Mouse (Mus musculus) thymus, adult 18-20 months (tissue): ENCODE data around the gene Itpripl2.

Experiments used
- DNase-seq, 2 experiments: peaks; one replicate each; pipeline ENCODE4 v3.0.0; 2022; ENCODE audit warnings: mixed read lengths in 2 of 2

Itpripl2 gene

DNA sequence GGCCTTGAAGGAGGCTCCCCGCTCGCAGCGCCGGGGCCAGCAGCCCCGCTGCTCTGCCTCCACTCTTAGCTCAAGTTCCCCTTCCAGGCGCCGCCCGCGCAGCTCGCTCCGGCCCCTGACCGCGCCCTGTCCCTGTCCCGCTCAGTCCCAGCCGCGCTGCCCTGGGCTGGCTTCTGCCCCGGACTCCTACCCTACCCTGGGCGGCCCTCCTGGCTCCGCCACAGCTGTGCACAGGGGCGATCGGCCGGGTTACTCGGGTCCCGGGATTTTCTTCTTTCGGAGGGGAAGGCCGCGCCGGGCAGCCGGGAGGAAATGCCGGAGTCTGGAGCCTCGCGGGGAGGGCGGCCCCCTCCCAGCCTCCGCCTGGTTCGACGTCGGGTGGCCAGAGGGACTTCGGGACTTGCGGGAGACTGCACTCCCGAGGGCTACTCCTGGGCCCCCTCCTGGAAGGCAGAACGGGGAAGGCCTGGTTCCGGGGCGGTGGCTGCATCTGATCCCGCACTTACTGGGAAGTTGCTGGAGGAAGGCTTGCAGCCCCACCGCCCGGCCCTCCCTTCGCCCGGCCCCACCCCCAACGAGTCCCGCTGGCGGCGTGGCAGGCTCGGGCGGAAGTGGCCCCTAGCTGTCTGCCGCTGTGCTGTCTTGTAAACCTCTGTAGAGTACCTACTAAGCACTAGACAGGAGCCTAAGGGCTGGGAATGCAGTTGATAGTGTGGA, at the start of gene Itpripl2:
Gene Itpripl2, minus strand, starts transcription at position 545 of the 717 bp plus-strand sequence.
- DNase-seq, result peak; percentile 18 to 42

DNA sequence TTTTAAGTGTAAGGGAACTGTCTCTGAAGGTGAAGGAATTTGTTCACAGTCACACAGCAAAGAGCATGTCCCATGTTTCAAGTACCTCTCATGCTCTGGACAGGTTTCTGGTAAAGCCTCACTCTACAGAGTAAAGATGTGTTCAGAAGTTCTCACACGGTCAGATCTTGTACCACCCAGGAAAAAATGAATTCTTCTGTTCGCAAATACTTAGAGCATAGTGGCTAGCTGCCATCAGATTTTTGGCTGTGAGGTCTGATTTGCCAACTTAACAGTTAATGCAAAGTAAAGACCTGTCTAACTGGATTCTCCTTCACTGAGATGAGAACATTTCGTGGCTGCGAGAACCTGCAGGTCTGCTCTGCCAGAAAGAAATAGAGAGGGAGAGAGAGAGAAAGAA, 43.3 kb upstream of the Itpripl2 start:
- DNase-seq, result no peak

DNA sequence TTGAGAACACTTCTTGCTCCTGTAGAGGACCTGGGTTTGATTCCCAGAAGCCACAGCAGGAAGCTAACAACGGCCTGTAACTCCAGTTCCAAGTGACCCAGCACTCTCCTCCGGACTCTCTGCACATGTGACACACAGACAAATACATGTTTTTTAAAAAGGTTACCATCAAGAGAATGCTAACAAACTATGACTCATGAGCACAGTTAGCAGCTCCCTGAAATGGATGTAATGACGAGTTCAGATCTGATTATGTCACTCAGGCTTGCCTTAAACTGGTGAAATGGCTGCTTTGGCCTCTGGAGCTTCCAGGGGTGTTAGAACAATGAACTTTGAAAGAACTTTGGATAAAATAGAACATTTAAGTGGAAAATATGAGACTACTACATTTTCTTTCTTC, 42.6 kb upstream of the Itpripl2 start:
- DNase-seq, result no peak

DNA sequence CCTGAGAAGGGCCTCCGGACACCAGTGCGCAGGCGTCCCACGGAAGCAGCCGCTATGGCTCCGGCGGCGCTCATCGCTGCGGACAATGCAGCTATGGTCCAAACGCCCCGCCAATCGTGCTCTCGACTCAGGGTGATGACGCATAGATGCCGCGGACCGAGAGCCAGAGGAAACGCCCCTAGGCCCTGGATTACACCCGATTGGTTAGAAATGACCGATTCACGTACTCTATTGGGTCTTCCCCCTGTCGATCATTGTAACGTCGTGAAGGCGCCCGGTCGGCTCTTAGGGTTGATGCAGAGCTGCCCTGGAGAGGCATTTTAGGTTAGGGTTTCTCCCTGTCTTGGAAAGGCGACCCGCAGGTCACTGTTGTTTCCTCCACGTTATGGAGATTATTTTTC, 41.4 kb upstream of the Itpripl2 start, which contains the start of gene Coq7:
Gene Coq7, minus strand, starts transcription at position 179 of the 401 bp plus-strand sequence.
- peak; percentile 82 to 91 for DNase-seq

DNA sequence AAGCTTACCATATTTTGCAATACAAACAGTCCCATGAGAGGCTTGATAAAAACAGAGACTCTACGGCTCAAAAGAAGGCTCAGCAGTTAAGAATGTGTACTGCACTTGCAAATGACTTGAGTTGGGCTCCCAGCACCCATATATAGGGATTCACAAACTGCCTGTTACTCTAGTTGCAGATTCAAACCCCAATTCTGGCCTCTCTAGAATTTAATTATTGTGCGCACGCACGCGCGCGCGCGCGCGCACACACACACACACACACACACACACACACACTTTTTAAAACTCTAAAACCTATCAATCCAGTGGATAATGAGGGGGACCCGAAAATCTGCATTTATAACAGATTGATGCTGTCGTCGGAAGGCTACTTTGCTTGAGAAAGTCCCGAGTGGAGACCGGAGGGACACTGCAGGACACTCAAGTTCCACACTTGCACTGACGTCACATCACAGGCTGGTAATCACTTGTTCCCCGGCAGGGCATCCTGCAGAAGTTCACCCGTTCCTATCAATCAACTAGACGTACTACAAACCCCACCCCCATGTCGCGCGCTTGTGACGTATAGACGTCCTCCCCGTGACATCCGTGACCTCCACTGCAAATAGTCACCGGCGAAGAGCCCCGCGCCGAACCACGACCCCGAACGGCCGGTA, 40.9 kb upstream of the Itpripl2 start:
- DNase-seq, result peak; percentile 90 to 96

DNA sequence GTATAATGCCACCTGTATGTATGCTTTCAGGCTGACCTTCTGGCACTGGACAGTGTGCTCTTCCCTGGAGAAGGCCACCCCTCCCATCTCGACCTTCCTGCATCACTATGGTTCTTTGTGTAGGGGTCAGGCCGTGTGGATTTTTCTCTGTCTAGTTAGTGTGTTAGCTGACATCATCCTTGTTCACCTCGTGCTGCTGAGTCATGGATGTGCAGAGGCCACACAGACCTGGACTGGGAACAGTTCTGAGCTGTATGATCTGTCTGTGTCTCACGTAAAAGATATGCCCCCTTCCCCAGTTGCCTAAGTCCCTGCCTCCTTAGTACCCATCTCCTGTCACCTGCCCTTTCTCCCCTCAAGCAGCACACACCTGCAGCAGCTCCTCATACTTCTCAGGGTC, 35.2 kb upstream of the Itpripl2 start:
- no peak for DNase-seq

DNA sequence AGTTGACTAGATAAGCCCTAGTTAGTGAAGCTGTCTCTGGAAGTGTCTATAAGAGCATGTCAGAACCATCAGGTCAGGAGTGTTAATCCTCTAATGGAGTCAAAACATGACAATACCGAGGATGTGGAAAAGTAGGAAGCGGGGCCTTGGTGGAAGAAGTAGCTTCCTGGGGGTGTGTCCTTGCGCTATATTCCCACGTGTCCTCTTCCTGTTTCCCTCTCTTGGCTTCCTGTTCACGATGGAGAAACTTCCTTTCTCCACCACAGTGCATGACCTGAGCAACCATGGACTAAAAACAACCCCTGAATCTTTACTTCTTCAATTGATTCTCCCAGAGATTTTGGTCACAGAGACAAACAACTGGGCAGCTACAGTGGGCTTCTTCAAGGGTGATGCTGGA, 30.3 kb upstream of the Itpripl2 start:
- no peak for DNase-seq

DNA sequence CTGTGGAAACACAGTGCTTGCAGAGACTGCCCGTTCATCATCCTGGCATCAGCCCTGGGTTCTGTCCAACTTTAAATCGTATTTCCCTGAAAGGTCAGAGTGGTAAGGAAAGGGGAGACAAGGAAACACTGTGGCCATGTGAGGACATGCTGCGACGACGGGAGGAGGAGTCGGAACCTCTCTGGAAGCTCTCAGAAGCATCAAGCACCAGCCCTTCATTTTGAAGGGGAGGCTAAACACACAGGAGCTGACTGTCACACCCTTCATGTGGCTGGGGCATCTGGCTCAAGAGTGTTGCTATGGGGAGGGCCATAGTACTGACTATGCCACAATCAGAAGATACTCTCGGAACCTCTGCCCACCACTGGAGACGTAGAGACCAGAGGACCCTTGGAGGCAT, 27.9 kb upstream of the Itpripl2 start:
- DNase-seq, result no peak

DNA sequence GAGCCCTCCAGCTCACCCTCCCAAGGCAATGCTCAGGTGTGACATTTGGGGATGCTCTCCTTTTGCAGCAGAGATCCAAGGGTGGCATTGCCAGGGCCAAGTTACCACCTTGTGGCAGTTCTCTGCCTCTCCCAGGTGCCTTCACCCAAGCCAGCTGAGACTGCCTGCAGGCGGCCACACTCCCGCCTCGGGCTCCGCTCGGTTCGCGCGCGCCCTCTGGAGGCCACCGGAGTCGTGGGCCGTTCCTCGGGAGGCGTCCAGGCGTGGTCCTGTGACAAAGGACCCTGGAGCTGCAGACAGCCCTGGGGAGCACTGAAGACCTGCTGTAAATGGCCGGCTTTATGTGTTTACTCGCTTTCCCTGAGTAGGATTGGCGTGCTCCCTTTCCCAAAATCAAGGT, 26.9 kb upstream of the Itpripl2 start:
- peak; percentile 39 to 47 for DNase-seq

DNA sequence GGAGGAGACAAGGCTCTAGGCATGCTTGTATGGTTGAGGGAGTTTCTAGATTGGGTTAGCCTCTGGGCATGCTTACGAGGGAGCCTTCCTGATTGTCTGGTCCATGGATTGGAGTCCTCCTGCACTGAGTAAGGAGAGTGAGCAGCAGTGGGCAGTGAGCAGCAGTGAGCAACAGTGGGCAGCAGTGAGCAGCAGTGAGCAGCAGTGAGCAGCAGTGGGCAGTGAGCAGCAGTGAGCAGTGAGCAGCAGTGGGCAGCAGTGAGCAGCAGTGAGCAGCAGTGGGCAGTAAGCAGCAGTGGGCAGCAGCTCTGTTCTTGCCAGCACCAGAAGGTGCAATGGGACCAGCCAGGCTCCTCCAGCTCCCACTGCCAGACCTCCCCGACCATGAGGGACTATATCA, 26.0 kb upstream of the Itpripl2 start:
- DNase-seq, result no peak

DNA sequence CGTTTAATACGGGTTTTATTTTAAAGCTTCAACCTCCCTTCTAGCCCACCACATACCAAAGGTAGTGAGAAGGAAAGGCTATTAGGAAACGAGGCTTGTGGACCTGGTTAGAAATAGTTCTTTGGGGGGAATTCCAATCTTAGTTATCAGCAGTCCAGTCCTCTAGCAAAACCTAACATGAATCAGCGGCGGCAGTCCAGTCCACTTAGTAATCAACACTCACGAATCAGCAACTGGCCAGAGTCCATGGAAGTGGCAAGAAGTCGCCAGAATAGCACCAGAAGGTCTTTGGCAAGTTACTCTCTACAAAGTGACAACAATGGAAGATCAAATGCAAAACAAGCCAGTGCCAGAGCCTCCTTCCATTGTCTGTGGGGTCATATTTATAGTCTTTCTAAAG, 16.8 kb upstream of the Itpripl2 start:
- no peak for DNase-seq

DNA sequence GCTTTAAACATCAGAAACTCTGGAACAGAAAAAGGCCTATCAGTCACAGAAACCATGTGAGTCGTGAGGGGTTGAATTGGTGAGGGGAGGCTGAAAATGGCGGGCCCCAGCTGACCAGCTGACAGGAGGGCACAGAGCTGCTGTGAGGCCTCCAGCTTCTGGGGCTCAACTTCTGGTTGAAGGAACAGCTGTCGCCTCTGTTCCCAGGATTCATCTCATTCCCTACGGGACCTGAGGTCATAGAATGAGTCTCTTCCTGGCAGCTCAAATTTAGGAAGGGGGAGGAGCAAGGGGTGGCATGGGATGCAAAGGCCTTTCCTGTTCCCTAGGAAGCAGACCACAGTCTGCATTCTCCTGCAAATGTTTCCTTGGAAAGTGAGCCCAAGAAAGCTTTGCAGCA, 12.1 kb upstream of the Itpripl2 start:
- no peak for DNase-seq

DNA sequence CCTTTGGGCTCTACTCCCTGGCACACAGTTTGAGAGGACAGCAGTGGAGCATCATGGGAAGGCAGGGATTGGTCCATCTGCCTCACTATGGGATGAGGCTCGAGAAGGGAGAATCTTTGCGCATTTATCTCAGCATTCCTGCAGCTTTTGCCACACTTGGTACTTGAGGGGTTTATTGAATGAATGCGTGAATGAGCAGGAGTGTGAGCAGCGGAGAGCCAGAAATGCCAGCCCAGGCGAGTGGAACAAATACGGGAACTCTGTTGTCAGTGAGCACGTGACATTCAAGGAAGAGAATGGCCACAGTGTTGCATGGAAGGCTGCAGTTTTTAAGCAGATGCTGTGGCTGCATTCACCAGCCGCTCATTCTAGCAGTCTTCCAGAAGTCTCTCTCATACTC, 10.6 kb upstream of the Itpripl2 start:
- DNase-seq, result no peak

DNA sequence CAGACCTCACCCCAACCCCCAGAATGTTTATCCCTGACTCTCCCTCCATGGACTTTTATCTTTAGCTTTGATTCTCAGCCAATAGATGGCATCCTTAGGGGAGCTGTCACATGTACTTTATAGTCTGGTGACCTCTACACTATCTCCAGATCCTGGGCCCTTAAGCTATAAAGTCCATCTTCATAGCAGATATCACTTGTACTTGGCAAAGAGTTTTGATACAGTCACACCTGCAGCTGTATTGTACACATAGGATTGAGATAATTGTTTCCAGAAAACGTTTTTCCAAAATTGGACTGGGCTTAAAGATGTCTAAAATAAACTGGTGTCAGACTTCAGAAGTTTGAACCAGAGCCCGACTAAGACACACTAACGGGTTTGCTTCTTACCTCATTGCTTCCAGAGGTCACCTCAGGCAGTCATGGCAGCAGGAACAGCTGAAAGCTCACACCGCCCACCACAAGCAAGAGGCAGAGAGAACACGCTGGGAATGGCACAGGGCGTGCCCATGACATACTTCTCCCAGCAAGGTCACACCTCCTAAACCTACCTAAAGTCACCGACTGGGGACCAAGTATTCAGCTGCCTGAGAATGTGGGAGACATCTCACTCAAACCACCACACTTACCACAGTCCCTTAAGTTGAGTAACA, 8.1 kb upstream of the Itpripl2 start:
- no peak for DNase-seq

DNA sequence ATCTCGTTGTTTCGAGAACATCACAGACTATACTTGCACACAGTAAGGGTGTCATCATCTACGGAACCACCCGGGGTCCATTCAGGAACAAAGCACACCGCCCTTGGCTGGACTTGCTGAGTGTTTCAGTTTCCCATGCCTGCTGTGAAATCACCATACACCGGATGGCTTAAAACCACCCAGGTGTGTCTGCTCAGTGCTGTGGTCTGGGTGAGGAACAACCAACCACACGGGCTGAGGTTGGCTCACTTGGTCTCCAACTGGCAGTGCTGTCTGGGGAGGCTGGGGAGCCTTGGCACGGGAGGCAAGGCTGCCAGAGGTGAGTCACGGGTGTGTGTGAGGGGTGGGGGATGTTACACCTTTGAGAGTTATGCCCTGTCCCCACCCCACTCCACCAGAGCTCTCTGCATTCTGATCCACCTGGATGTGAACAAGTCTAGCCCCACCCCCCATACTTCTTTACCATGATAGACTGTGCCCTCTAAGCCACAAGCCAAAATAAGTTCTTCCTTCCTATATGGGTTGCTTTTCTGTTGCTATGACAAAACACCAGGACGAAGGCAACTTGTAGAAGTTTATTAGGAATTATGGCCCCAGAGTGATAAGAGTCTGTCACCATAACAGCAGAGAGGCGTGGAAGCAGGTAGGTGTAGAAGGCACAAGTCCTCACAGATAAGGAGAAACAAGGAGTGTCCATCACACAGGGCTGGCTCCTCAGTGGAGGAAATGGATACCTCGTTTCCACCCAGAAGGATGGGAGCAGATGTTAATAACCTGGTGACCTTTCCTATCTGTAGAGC, 7.4 kb upstream of the Itpripl2 start:
- no peak for DNase-seq

DNA sequence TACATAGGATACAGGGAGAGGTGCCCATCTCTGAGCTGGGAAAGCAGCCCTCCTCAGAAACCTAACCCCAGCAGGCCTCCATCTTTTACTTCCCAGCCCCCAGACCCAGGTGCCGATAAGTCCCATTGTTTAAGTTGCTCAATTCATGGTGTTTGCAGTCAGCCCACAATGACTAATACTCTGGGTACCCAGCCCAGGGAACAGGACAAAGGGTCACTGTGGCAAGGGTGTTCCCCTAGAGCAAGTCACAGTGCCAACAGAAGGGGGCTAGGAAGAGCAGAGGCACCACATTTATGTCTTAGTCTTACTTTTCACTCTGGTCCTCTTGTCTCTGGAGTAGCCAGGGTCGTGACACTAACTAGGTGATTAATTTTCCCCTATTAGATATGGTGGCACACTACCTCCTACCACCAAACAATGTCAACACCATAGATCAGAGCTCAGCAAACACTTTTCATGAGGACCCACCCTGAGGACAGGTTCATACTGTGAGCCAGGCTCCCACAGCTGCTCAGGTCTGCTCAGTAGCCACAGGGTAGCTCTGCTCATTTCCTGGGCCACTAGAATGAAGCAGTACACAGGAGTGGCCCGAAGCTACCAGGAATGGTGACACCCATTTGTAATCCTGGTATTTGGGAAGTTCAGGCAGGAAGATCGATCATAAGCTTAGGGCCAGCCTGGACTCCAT, 3.3 kb upstream of the Itpripl2 start:
- no peak for DNase-seq

DNA sequence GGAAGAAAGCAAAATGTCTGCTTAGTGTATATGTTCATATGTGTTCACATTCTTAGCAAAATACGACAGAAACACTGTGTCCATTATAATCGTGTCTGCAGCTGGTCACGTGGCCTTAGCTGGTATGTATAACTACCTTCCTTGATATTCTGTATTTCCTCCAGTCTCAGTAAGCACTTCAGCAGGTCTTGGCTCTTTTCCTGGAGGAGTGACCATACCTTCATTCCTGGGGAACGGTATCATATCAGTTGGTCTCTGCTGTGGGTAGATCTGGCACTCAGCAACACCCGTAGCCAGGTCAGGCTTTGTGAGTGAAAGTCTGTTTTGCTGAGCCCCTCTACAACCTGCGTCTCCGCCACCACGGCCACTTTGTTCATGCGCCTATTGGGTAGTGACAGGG, 2.1 kb upstream of the Itpripl2 start:
- no peak for DNase-seq

DNA sequence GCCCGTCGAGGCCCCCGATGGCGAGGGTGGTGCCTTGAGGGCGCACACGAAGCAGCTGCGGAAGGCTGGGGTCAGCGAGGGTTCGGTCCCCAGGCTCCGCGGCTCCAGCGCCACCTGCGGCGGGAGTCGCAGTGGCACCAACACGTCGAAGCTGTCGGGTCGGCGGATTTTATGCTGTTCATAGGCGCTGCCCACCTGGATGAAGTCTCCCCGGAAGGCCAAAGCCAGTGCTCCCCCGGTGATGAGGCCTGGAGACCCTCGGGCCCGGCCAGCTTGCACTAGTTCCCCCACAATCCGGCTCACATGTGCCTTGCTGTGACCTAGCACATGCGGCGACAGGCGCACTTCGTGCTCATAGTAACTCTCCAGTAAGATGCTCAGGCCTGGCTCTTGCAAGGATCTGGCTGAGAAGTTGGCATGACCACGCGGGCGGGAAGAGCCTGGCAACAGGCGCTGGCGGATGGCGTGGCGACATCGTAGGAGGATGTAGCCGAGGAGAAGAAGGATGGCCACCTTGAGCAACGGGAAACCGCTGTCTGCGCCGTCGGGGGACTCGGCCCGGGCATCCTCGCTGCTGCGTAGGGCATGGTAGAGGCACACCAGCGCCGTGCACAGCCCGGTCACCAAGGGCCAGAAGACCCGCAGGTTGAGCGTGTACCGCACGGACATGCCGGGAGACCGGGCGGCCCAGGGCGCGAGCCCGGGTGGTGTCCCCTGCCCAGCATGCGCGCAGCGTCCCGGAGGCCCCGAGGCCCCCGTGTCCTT, 927 bp downstream of the Itpripl2 start:
- no peak for DNase-seq

DNA sequence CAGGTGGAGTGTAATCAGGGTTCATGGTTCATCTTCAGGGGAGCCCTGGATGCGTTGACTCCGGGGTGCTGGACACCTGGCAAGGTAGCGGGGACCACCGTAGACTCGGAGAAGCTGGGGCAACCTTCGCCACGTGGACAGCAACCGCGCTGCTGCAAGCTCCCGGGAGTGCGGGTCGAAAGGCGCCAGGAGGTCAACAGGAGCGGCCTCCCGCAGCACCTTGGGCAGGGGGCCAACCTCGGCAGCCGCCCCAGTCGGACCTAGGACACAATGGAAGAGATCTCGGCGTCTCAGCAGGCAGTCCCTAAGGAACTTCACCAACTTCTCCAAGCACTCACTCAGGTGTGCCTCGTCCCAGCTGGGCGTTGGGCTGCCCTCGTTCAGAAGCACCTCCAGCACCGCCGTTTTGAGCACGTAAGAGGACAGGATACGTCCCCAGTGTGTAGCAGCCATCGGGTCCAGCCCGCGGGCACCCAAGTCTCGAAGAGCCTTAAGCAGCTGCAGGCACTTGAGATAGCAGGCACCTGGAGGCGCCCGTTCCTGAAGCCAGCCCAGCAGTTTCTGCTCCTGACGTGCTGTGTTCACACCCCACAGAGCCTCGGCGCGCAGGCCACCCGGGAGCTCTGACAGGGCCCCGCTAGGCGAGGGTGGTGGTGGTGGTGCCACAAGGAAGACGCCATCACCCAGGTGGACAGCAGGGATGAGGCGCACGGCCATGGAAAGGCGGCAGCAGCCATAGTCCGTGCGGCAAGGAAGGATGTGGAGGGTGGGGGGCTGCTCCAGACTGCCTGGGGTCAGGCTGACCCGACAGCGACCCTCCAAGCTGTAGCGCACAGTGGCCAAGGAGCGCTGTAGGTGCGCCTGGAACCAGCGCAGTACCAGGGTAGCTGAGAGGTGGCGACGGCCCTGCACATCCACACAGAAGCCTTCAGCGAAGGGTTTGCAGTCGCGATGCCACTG, 1.8 kb downstream of the Itpripl2 start:
- no peak for DNase-seq

DNA sequence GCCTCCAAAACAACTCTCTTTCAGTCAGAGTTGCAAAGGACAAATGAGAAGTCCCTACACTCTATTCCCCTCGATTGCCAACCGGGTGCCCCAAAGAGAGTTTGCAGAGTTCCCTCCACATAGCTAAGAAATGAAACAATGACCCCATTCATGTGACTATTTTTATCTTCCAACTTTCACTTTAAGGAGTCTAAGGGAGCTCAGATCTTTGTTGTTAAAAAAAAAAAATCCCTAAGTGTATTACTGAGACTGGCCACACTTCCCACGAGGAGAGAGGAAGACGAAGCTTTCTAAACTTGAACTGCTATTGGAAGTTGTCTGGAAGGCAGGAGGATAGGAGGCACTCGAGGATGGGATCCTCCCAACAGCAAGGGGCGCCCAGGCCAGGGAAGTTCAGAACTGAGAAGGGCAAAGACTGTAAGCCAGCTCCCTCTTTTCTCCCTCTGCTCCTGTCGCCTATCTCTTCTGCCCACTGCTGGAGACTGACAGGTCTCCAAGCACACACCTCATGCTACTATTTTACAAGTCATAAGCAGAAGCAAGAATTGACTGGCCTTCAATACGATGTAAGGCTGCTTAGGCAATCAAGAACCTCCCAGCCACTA, 3.6 kb downstream of the Itpripl2 start:
- DNase-seq, result no peak
